In genomic region chr4:150661886-150662285, GRCm38 (mm10) we compare ENCODE assay signal across 8 mouse cellular contexts. TPM values are rescaled to one million over a fixed set of nuclear protein-coding genes. Genes with fewer than 3 reads are reported as not detected.
DNase-seq lines count a peak whose midpoint lies in the region; ATAC-seq and TF ChIP-seq lines count a peak whose summit lies in the region.

No protein-coding gene starts in this region.

- TF ChIP-seq CTCF in lung, postnatal 0 days (IDR thresholded peaks at IDR 0.05): no peak
- TF ChIP-seq CTCF in forebrain, postnatal 0 days (IDR thresholded peaks at IDR 0.05; ENCODE audit: low read depth): no peak

- no peaks in the 10 kb centered on the region for H3K9me3 ChIP-seq in lung, postnatal 0 days (ENCODE audit: low read length)
- H3K9me3 ChIP-seq in forebrain, postnatal 0 days (ENCODE audit: low read length): no peaks in the 10 kb centered on the region
- H3K9me3 ChIP-seq in limb, embryonic 15.5 days: no peaks in the 10 kb centered on the region
- no peaks in the 10 kb centered on the region for H3K9me3 ChIP-seq in stomach, embryonic 15.5 days

- no peak for TF ChIP-seq EP300 in lung, postnatal 0 days (IDR thresholded peaks at IDR 0.05)

- H3K36me3 ChIP-seq in lung, postnatal 0 days (ENCODE audit: insufficient read depth, low read length): no peaks in the 10 kb centered on the region
- H3K36me3 ChIP-seq in forebrain, postnatal 0 days (ENCODE audit: insufficient read depth): no peaks in the 10 kb centered on the region
- H3K36me3 ChIP-seq in limb, embryonic 15.5 days: no peaks in the 10 kb centered on the region
- no peaks in the 10 kb centered on the region for H3K36me3 ChIP-seq in stomach, embryonic 15.5 days

- no peak for DNase-seq in lung, postnatal 0 days (ENCODE audit: low spot score)
- DNase-seq in lung, postnatal 14 days: no peak
- DNase-seq in forebrain, postnatal 0 days: no peak
- no peak for DNase-seq in urinary bladder, postnatal 36 days (ENCODE audit: low spot score in 2 of 2)
- DNase-seq in layer of hippocampus, adult 9-11 months: no peak
- DNase-seq in cerebellum, postnatal 14 days: no peak

- 12% methylated on average over 13 of the region's 13 CpGs for WGBS in lung, postnatal 0 days
- 2% methylated on average over 13 of the region's 13 CpGs for WGBS in forebrain, postnatal 0 days
- WGBS in limb, embryonic 15.5 days: 6% methylated on average over 13 of the region's 13 CpGs
- WGBS in stomach, embryonic 15.5 days: 9% methylated on average over 13 of the region's 13 CpGs

- H3K27ac ChIP-seq in lung, postnatal 0 days (ENCODE audit: low read length): no peak overlapping the region
- no peak overlapping the region for H3K27ac ChIP-seq in forebrain, postnatal 0 days (ENCODE audit: low read depth, low read length)
- no peak overlapping the region for H3K27ac ChIP-seq in limb, embryonic 15.5 days
- H3K27ac ChIP-seq in stomach, embryonic 15.5 days: no peak overlapping the region

- H3K9ac ChIP-seq in lung, postnatal 0 days (replicated peaks; ENCODE audit: low read depth): no peak overlapping the region
- 0 out of 2 replicates have a peak overlapping the region, but pooled peaks have one; percentile 18 for H3K9ac ChIP-seq in forebrain, postnatal 0 days
- H3K9ac ChIP-seq in limb, embryonic 15.5 days: peak overlapping the region; percentile 14; the same call in 1 of the 2 replicates
- H3K9ac ChIP-seq in stomach, embryonic 15.5 days: no peak overlapping the region

- no peaks in the 10 kb centered on the region for H3K27me3 ChIP-seq in lung, postnatal 0 days (replicated peaks; ENCODE audit: insufficient read depth, low read length)
- H3K27me3 ChIP-seq in forebrain, postnatal 0 days (ENCODE audit: insufficient read depth, low read length): no peaks in the 10 kb centered on the region
- no peaks in the 10 kb centered on the region for H3K27me3 ChIP-seq in limb, embryonic 15.5 days
- no peaks in the 10 kb centered on the region for H3K27me3 ChIP-seq in stomach, embryonic 15.5 days (replicated peaks)

- peak overlapping the region; percentile 22 for H3K4me2 ChIP-seq in lung, postnatal 0 days (replicated peaks; ENCODE audit: low read depth, low read length)
- peak overlapping the region; percentile 33 for H3K4me2 ChIP-seq in forebrain, postnatal 0 days (ENCODE audit: low read depth)
- H3K4me2 ChIP-seq in limb, embryonic 15.5 days: peak overlapping the region; percentile 47
- H3K4me2 ChIP-seq in stomach, embryonic 15.5 days: peak overlapping the region; percentile 39

- peak overlapping the region; percentile 1; the same call in 1 of the 2 replicates for H3K4me3 ChIP-seq in lung, postnatal 0 days (ENCODE audit: low read depth, low read length)
- H3K4me3 ChIP-seq in forebrain, postnatal 0 days (ENCODE audit: low read depth, low read length): no peak overlapping the region
- peak overlapping the region; percentile 27 for H3K4me3 ChIP-seq in limb, embryonic 15.5 days
- H3K4me3 ChIP-seq in stomach, embryonic 15.5 days (replicated peaks): no peak overlapping the region

- H3K4me1 ChIP-seq in lung, postnatal 0 days (ENCODE audit: insufficient read depth, low read depth, low read length): peaks cover 7% of the 10 kb centered on the region; the same call in 1 of the 2 replicates
- H3K4me1 ChIP-seq in forebrain, postnatal 0 days (ENCODE audit: insufficient read depth): no peaks in the 10 kb centered on the region
- peaks cover 29% of the 10 kb centered on the region for H3K4me1 ChIP-seq in limb, embryonic 15.5 days
- 0 out of 2 replicates have a peak, but pooled peaks cover 13% of the 10 kb centered on the region for H3K4me1 ChIP-seq in stomach, embryonic 15.5 days

- ATAC-seq in lung, postnatal 0 days: no peak
- ATAC-seq in forebrain, postnatal 0 days: no peak
- no peak for ATAC-seq in limb, embryonic 15.5 days (ENCODE audit: insufficient number of reproducible peaks, low FRiP score, low TSS enrichment, low read depth)
- ATAC-seq in stomach, embryonic 15.5 days (ENCODE audit: insufficient read depth, low FRiP score, low read depth): no peak

RNA-seq across cellular contexts. Expression of gene Slc45a1, which starts 9.9 kb away (rescaled TPM):
- 0.04 TPM in 1 of 2 replicates, not detected in the other for polyA plus RNA-seq in lung, postnatal 0 days (2015; fragmentation: Nextera tagmentation; extraction: Ambion mirVana)
- 30.5 and 37.2 TPM in 2 replicates for total RNA-seq in forebrain, postnatal 0 days (2014; rRNA removed)
- 38.9 and 43.9 TPM in 2 replicates for polyA plus RNA-seq in forebrain, postnatal 0 days (2015; fragmentation: Nextera tagmentation; extraction: Ambion mirVana)
- 0.19 TPM in 1 of 2 replicates, not detected in the other for polyA plus RNA-seq in limb, embryonic 15.5 days (2015; fragmentation: Nextera tagmentation; extraction: Ambion mirVana)
- polyA plus RNA-seq in stomach, embryonic 15.5 days (2015; fragmentation: Nextera tagmentation; extraction: Ambion mirVana): 0.85 and 1.0 TPM in 2 replicates

Comparison
In these comparisons a context has a peak if more than half of its experiments do, and no peak if none do; other contexts are left out.
1. H3K4me3 ChIP-seq: peak in lung, postnatal 0 days (single experiment) and limb, embryonic 15.5 days (single experiment); none in forebrain, postnatal 0 days (single experiment) and stomach, embryonic 15.5 days (single experiment).
2. H3K9ac ChIP-seq: peak in forebrain, postnatal 0 days (single experiment) and limb, embryonic 15.5 days (single experiment); none in lung, postnatal 0 days (single experiment) and stomach, embryonic 15.5 days (single experiment).
3. RNA of gene Slc45a1, which starts 9.9 kb away (polyA plus RNA-seq): 38.9 to 43.9 TPM in forebrain, postnatal 0 days; 0.85 to 1.0 TPM in stomach, embryonic 15.5 days, 0.19 TPM in limb, embryonic 15.5 days and 0.04 TPM in lung, postnatal 0 days; every median in the first group is over 10 times any median in the second.
4. Peak in every context shown above with its lines, with median percentiles within 50 percentile points of each other: H3K4me2 ChIP-seq.